Mouse (Mus musculus): ENCODE measurements around the gene Ntsr1.

DNA sequence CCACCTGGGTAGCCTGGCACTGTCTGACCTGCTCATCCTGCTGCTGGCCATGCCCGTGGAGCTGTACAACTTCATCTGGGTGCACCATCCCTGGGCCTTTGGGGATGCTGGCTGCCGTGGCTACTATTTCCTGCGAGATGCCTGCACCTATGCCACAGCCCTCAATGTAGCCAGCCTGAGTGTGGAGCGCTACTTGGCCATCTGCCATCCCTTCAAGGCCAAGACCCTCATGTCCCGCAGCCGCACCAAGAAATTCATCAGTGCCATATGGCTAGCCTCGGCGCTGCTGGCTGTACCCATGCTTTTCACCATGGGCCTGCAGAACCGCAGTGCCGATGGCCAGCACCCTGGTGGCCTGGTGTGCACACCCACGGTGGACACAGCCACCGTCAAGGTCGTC is 950 bp downstream of the Ntsr1 start:
- TF ChIP-seq GABPA (IDR thresholded peaks at IDR 0.05; ENCODE audit: low read depth, low read length), result no peak
- TF ChIP-seq CTCF (IDR thresholded peaks at IDR 0.05 in 2 of 3, conservative IDR thresholded peaks at IDR 0.05 in 1 of 3; ENCODE audit: control insufficient read depth in 1 of 3, insufficient read depth in 1 of 3, low read depth in 2 of 3, low read length in 3 of 3, poor library complexity in 1 of 3, severe bottlenecking in 1 of 3), result no peak
- no peak for TF ChIP-seq MAZ (IDR thresholded peaks at IDR 0.05; ENCODE audit: low read depth, low read length)
- no peak for TF ChIP-seq HCFC1 (IDR thresholded peaks at IDR 0.05; ENCODE audit: low read depth, low read length)
- no peak for TF ChIP-seq SIN3A (IDR thresholded peaks at IDR 0.05; ENCODE audit: low read length)
- TF ChIP-seq ZC3H11A (IDR thresholded peaks at IDR 0.05; ENCODE audit: low read depth, low read length), result no peak
- TF ChIP-seq EP300 (IDR thresholded peaks at IDR 0.05; ENCODE audit: low read depth in 1 of 2, low read length in 2 of 2), result no peak
- TF ChIP-seq NRF1 (IDR thresholded peaks at IDR 0.05; ENCODE audit: insufficient read depth, low read depth, low read length, poor library complexity, severe bottlenecking), result no peak
